Mouse (Mus musculus) liver, embryonic 14.5 days (tissue): ENCODE results near the gene Ccer2.

Experiments used
- CTCF ChIP-seq: IDR thresholded peaks from 2 replicates; pipeline ENCODE4 v1.5.1; 2016; ENCODE audit warnings: antibody characterized with exemption, low read depth, control low read depth
- EP300 ChIP-seq: IDR thresholded peaks from 2 replicates; pipeline ENCODE4 v1.6.1; 2016; ENCODE audit warnings: antibody characterized with exemption, low read depth

DNA sequence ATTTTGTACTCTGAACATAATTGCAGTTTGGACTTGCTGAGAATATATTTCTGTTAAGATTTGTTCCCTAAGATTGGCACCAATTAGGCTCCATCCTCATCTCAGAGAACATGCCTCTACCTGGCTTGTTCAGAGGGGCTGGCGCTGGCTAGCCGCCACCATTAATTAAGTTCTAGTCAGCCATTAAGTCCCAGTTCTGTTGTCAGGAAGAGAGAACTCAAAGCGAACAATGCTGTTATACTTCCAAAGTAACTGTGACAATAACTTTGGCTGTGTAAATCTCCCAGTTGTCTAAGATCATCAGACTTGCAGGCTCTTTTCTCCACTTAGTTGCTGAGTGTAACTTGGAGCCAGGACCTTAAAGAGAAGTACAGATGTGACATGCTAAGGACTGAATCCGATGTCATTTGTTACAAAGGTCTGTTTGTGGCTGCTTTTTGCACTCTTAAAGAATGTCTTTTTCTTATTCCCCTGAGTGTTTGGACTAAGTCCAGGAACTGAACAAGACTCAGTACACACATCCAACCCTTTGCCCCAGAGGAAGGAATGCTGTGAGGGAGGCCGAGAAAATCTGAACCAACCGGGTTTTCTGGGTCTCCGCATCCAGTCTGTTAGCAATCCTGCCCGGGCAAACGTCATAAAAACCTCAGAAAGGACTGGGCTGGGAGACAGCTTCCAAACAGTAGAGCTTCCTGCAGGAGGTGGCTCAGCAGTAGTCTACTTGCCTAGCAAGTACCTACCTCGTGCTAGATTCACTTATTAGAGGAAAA lies 46.1 kb downstream of the Ccer2 start:
- TF ChIP-seq EP300 (no peak), CTCF (no peak)
